Mouse (Mus musculus) kidney, adult 2 months (tissue): ENCODE results near the gene Polh.

Source experiments
- CTCF ChIP-seq: fragments of 200-500 bp; conservative IDR thresholded peaks from 2 replicates; pipeline ENCODE4 v1.5.1; 2011; ENCODE audit warnings: low read depth, mild to moderate bottlenecking, control low read depth, low read length, moderate library complexity, mixed read lengths; ENCODE audit not compliant: insufficient read depth, insufficient read length
- POLR2A ChIP-seq: fragments of 200-500 bp; IDR thresholded peaks from one replicate; pipeline ENCODE4 v1.6.1; 2011; ENCODE audit warnings: low read depth, low read length, control low read depth

DNA sequence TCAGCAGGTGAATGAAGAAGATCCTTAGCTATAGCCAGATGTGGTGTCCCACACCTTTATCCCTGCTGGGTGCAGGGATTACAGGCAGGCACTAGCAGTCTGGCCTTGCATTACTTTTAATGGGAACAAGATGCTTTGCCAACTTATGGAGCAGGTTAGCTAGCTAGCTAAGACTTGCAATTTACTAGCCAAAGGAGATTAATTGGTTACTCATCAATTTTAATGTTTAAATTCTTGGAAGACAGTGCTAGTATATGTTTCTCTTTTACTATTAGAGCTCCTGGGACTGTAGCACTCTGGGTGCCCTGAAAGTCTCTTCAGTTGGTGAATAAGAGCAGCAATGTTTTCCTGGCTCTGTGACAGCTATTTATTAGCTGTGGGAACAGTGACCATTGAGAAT is 4.2 kb upstream of the Polh start:
- no peak for TF ChIP-seq CTCF
- TF ChIP-seq POLR2A = no peak
